10 mouse cellular contexts compared by ENCODE assay signal in genomic region chr3:101885591-101885990, GRCm38 (mm10). TPM values are rescaled to one million over a fixed set of nuclear protein-coding genes. Genes with fewer than 3 reads are reported as not detected.
DNase-seq lines count a peak whose midpoint lies in the region; ATAC-seq lines count a peak whose summit lies in the region.
"Had no signal": no experiment of that assay in that cellular context is flagged by ENCODE, and none has a peak within 500 bp of the region (broad histone marks: within the 10 kb centered on the region; RNA-seq: fewer than 3 reads in every experiment).

No protein-coding gene starts in this region.

- no peaks in the 10 kb centered on the region for H3K36me3 ChIP-seq in stomach, embryonic 14.5 days (ENCODE audit: control insufficient read depth, insufficient read depth, low read length)

- no peak overlapping the region for H3K4me3 ChIP-seq in stomach, embryonic 14.5 days (ENCODE audit: low read depth, low read length)

- H3K9ac ChIP-seq in stomach, embryonic 14.5 days (replicated peaks; ENCODE audit: low read depth, low read length) = no peak overlapping the region

- ATAC-seq in stomach, embryonic 14.5 days (ENCODE audit: insufficient number of reproducible peaks, insufficient read depth, low FRiP score, low read depth) = peak; percentile 61
- ATAC-seq in megakaryocyte-erythroid progenitor cell, adult 5-6 weeks (replicated peaks; ENCODE audit: low FRiP score, low TSS enrichment, poor library complexity, severe bottlenecking) = no peak

- no peak overlapping the region for H3K4me2 ChIP-seq in stomach, embryonic 14.5 days (replicated peaks; ENCODE audit: low read depth, low read length)

- DNase-seq in cerebellum, postnatal 36 days = peak; percentile 16 to 29
- no peak for DNase-seq in cerebellum, adult 9-11 months
- DNase-seq in retina, postnatal 1 day = peak; percentile 56
- no peak for DNase-seq in retina, embryonic 14.5 days (ENCODE audit: low spot score)
- peak; percentile 70 for DNase-seq in kidney, postnatal 10 days
- no peak for DNase-seq in cerebellum, adult 11-12 months
- DNase-seq: gastrocnemius, postnatal 14 days had no signal

- H3K27me3 ChIP-seq in stomach, embryonic 14.5 days (ENCODE audit: control insufficient read depth, insufficient read depth, low read length) = no peaks in the 10 kb centered on the region

- no peaks in the 10 kb centered on the region for H3K9me3 ChIP-seq in stomach, embryonic 14.5 days (ENCODE audit: control insufficient read depth, low read depth, low read length)

- peaks cover 5% of the 10 kb centered on the region; the same call in 1 of the 2 replicates for H3K4me1 ChIP-seq in stomach, embryonic 14.5 days (ENCODE audit: control insufficient read depth, insufficient read depth, low read length)

- no peak overlapping the region for H3K27ac ChIP-seq in stomach, embryonic 14.5 days (ENCODE audit: low read length)
- H3K27ac ChIP-seq: macrophage had no signal

- WGBS in stomach, embryonic 14.5 days = 43% methylated on average over 3 of the region's 3 CpGs

RNA-seq across cellular contexts. Expression of gene Mab21l3, which starts 36.8 kb away (rescaled TPM):
- polyA plus RNA-seq in stomach, embryonic 14.5 days (2014; fragmentation: Nextera tagmentation; extraction: Ambion mirVana) = 0.69 and 1.8 TPM in 2 replicates
- total RNA-seq in megakaryocyte-erythroid progenitor cell, adult 5-6 weeks (2014; fragmentation: Nextera tagmentation) = not detected in 2 replicates
- not detected in 2 replicates for total RNA-seq in megakaryocyte-erythroid progenitor cell, adult 5-6 weeks (2017)
- total RNA-seq: gastrocnemius, postnatal 14 days had no signal

RNA-seq across cellular contexts. Expression of gene Slc22a15, which starts 38.7 kb away (rescaled TPM):
- 7.0 and 7.3 TPM in 2 replicates for polyA plus RNA-seq in stomach, embryonic 14.5 days (2014; fragmentation: Nextera tagmentation; extraction: Ambion mirVana)
- 1.7 and 2.1 TPM in 2 replicates for total RNA-seq in megakaryocyte-erythroid progenitor cell, adult 5-6 weeks (2014; fragmentation: Nextera tagmentation)
- total RNA-seq in megakaryocyte-erythroid progenitor cell, adult 5-6 weeks (2017) = 0.42 and 1.2 TPM in 2 replicates

Comparison
In these comparisons a context has a peak if more than half of its experiments do, and no peak if none do; other contexts are left out.
1. DNase-seq: peak in cerebellum, postnatal 36 days (2 of 2), retina, postnatal 1 day (single experiment) and kidney, postnatal 10 days (single experiment); none in cerebellum, adult 9-11 months (single experiment), retina, embryonic 14.5 days (single experiment) and cerebellum, adult 11-12 months (single experiment).